Mouse (Mus musculus) hindbrain, postnatal 0 days (tissue): ENCODE data around the gene Aldh3b3. TPM values are rescaled to one million over a fixed set of nuclear protein-coding genes. Genes with fewer than 3 reads are reported as not detected.

Source experiments
- ATAC-seq: fragments of 200-750 bp; cut with Nextera tagmentation; 2 replicates; pipeline ENCODE4 v1.8.0; 2017; ENCODE audit warnings: mild to moderate bottlenecking, moderate TSS enrichment, moderate library complexity
- DNase-seq: peaks from one replicate; pipeline ENCODE4 v3.0.0-alpha.2; 2015; ENCODE audit warnings: low spot score
- H3K27ac ChIP-seq: fragments of 300-500 bp; sonication (generic); 2 replicates; pipeline ENCODE4 v1.5.1; 2014; ENCODE audit warnings: mild to moderate bottlenecking
- H3K27me3 ChIP-seq: fragments of 300-500 bp; sonication (generic); 2 replicates; pipeline ENCODE4 v1.6.1; 2014; ENCODE audit warnings: low read length, mixed read lengths; ENCODE audit not compliant: insufficient read depth
- H3K36me3 ChIP-seq: fragments of 300-500 bp; sonication (generic); 2 replicates; pipeline ENCODE4 v1.6.1; 2014; ENCODE audit warnings: low read length, mixed read lengths; ENCODE audit not compliant: insufficient read depth
- H3K4me1 ChIP-seq: fragments of 300-500 bp; sonication (generic); 2 replicates; pipeline ENCODE4 v1.6.1; 2014; ENCODE audit warnings: antibody characterized with exemption, low read length, mixed read lengths; ENCODE audit not compliant: insufficient read depth
- H3K4me2 ChIP-seq: fragments of 300-500 bp; sonication (generic); 2 replicates; pipeline ENCODE4 v1.6.1; 2014; ENCODE audit warnings: low read depth, mild to moderate bottlenecking, low read length, moderate library complexity, mixed read lengths
- H3K4me3 ChIP-seq: fragments of 300-500 bp; sonication (generic); 2 replicates; pipeline ENCODE4 v1.5.1; 2014; ENCODE audit warnings: low read length
- H3K9ac ChIP-seq: fragments of 300-500 bp; sonication (generic); replicated peaks from 2 replicates; pipeline ENCODE4 v1.6.1; 2014; ENCODE audit warnings: mild to moderate bottlenecking, low read length, moderate library complexity, mixed read lengths
- H3K9me3 ChIP-seq: fragments of 300-500 bp; sonication (generic); 2 replicates; pipeline ENCODE4 v1.6.1; 2016; ENCODE audit warnings: low read length, mixed read lengths
- CTCF ChIP-seq: IDR thresholded peaks from 2 replicates; pipeline ENCODE4 v1.5.1; 2016; ENCODE audit warnings: antibody characterized with exemption, control low read depth, low read depth
- WGBS: fragments of 180-500 bp; shearing (Covaris S2); extraction: QIAGEN DNeasy Blood & Tissue Kit; methylation state at CpG from one replicate; pipeline ENCODE4 v1.1.7; 2014; 5-methylcytosine and 5-hydroxymethylcytosine counted together
- polyA plus RNA-seq: library from polyadenylated mRNA; unstranded; fragments of >200 nt; fragmentation: Nextera tagmentation; extraction: Ambion mirVana; gene quantifications from 2 replicates; pipeline ENCODE4 v1.2.1, GENCODE M21; 2015
- total RNA-seq: library from RNA; depleted of rRNA; stranded (reverse); fragments of >200 nt; gene quantifications from 2 replicates; pipeline ENCODE4 v1.2.3, GENCODE M21; 2014

Gene Aldh3b3
- total and polyA plus RNA-seq, 2 experiments from 2014 or later, result not detected

DNA sequence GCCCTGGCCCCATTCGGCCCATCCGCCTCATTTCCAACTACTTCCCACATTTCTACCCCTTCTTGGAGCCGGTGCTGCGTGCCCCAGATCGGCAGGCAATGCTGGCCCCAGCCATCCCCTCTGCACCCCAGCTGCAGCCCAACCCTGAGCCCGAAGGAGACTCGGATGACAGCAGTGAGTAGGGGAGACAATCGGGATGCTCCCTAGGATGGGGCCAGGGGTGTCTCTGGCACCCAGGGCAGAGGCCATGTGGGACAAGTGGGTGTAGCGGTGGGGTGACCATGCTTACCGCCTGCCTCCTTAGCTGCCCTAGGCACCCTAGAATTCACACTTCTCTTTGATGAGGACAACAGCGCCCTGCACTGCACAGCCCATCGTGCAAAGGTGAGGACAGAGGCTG, 45.2 kb downstream of the Aldh3b3 start:
- ATAC-seq, result no peak
- Histone ChIP-seq H3K4me2 (no peak overlapping the region), H3K27me3 (no peaks in the 10 kb centered on the region), H3K4me1 (peaks cover 12% of the 10 kb centered on the region; the same call in 1 of the 2 replicates), H3K9ac (no peak overlapping the region), H3K4me3 (no peak overlapping the region), H3K27ac (no peak overlapping the region), H3K36me3 (peaks cover 29% of the 10 kb centered on the region), H3K9me3 (no peaks in the 10 kb centered on the region)
- DNase-seq, result no peak
- no peak for TF ChIP-seq CTCF
- 81% methylated on average over 12 of the region's 12 CpGs for WGBS

DNA sequence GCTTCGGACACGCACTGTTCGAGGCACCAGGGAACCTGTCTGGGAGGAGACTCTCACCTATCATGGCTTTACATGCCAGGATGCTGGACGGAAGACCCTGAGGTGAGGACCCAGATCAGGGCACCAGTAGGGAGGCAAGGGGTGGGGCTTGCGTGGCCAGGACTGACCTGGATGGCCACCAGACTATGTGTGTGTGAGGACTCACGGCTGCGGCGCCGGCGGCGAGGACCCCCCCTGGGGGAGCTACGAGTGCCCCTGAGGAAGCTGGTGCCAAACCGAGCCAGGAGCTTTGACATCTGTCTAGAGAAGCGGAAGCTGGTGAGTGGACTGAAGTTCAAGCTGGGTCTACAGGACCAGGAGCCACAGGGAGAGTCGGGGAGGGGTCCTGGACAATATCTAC, 45.9 kb downstream of the Aldh3b3 start:
- Histone ChIP-seq H3K4me1 (peaks cover 12% of the 10 kb centered on the region; the same call in 1 of the 2 replicates), H3K27me3 (no peaks in the 10 kb centered on the region), H3K4me2 (no peak overlapping the region), H3K36me3 (peaks cover 36% of the 10 kb centered on the region), H3K27ac (no peak overlapping the region), H3K4me3 (no peak overlapping the region), H3K9me3 (no peaks in the 10 kb centered on the region), H3K9ac (no peak overlapping the region)
- no peak for DNase-seq
- TF ChIP-seq CTCF, result no peak
- no peak for ATAC-seq
- WGBS, result 82% methylated on average over 15 of the region's 15 CpGs

DNA sequence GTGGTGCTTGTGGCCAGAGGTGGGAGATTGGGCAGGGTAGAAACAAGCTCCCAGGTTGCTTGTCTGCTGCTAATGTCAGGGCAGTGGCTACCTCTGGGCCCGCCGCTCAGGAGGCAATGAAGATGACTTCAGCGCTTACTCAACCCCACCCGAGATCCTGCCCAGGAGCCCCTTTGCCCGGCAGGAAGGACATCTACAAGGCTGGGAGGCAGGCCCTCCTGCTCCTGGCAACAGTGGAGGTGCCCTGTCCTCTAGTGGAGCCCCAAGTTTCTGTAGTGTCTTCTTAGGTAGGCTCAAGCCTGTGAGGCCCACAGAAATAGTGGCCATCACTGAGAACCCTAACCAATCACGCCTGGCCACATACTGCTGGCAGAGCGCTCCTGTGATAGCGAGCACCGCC, 46.6 kb downstream of the Aldh3b3 start:
- Histone ChIP-seq H3K4me3 (no peak overlapping the region), H3K36me3 (peaks cover 43% of the 10 kb centered on the region), H3K9me3 (no peaks in the 10 kb centered on the region), H3K4me1 (peaks cover 9% of the 10 kb centered on the region; the same call in 1 of the 2 replicates), H3K9ac (no peak overlapping the region), H3K27ac (no peak overlapping the region), H3K4me2 (no peak overlapping the region), H3K27me3 (no peaks in the 10 kb centered on the region)
- DNase-seq (no peak), ATAC-seq (no peak)
- WGBS, result 87% methylated on average over 9 of the region's 9 CpGs
- TF ChIP-seq CTCF, result no peak

DNA sequence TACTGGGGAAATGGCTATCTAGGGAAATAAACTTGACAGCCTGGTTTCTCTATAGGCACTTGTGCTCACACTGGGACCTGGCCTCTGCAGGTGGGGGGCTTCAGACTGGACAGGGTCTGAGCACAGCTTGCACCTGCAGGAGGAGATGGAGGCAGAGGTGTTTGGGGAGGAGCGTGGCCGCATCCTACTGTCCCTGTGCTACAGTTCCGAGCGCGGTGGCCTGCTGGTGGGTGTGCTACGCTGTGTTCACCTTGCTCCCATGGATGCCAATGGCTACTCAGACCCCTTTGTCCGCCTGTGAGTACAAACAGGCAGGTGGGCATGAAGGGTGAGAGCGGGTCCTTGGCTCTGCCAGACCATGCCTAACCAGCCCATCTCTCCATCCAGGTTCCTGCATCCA, 47.5 kb downstream of the Aldh3b3 start:
- ATAC-seq, result no peak
- H3K4me2 ChIP-seq, result no peak overlapping the region
- H3K36me3 ChIP-seq, result peaks cover 44% of the 10 kb centered on the region
- H3K27me3 ChIP-seq, result no peaks in the 10 kb centered on the region
- no peak overlapping the region for H3K9ac ChIP-seq
- H3K27ac ChIP-seq, result no peak overlapping the region
- 97% methylated on average over 8 of the region's 8 CpGs for WGBS
- no peak overlapping the region for H3K4me3 ChIP-seq
- peaks cover 7% of the 10 kb centered on the region; the same call in 1 of the 2 replicates for H3K4me1 ChIP-seq
- TF ChIP-seq CTCF, result no peak
- DNase-seq, result no peak
- H3K9me3 ChIP-seq, result no peaks in the 10 kb centered on the region

DNA sequence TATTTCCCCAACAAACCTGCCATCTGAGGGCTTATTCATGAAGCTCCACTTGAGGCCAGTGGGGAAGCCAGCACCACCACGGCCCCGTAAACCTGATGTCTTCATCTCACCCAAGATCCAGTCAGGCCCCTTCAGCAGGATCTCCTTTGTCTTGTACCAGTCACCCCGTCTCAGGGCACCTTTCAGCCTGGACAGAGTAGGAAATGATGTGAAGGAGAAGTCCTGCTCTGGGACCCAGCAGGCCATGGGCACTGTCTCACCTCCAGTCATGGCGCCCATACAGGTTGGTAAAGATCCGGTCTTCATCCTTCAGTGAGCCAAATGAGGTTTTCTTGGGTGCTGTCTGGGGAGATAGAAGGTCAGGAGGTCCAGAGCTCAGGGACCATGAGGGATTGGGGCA, 52.6 kb downstream of the Aldh3b3 start:
- Histone ChIP-seq H3K4me1 (peaks cover 6% of the 10 kb centered on the region), H3K4me2 (no peak overlapping the region), H3K9ac (no peak overlapping the region), H3K9me3 (no peaks in the 10 kb centered on the region), H3K36me3 (peaks cover 40% of the 10 kb centered on the region), H3K27ac (no peak overlapping the region), H3K4me3 (no peak overlapping the region), H3K27me3 (no peaks in the 10 kb centered on the region)
- TF ChIP-seq CTCF, result no peak
- DNase-seq (no peak), ATAC-seq (no peak)
- 94% methylated on average over 5 of the region's 5 CpGs for WGBS

DNA sequence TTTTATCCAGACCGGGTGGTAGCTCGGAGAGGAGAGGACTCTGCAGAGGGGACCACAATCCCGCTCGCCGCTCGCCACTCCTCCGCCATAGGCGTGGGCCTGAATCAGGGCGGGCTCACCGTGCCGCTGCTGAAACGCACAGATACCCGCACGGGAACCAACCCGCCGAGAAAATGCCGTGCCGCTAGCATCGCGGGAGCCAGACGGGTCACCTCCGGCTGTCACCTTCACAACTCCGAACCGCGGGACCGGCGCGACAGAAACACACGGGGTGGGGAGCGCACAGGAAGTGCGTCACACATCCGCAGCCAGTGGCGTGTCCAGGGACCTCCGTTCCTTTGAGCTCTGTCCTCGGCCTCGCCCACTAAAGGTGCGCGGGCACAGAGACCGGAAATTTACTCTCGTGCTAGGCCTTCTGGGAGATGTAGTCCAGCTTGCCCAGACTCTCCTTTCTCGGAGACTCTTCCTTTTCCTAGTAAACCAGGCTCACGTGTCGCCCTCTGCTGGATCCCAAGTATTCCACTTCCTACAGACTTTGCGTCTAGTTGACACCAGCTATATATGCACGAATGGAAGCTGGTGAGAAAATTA, 54.1 kb downstream of the Aldh3b3 start, which contains the start of gene Ndufv1:
Gene Ndufv1, minus strand, starts transcription at position 375 of the 591 bp plus-strand sequence.
- H3K4me3 ChIP-seq, result peak within 1 kb of the TSS; percentile 90
- H3K36me3 ChIP-seq, result peaks cover 26% of the 10 kb centered on the region
- TF ChIP-seq CTCF, result peak; percentile 92
- H3K9me3 ChIP-seq, result no peaks in the 10 kb centered on the region
- peaks cover 6% of the 10 kb centered on the region for H3K4me1 ChIP-seq
- WGBS, result 1% methylated on average over 45 of the region's 45 CpGs
- H3K9ac ChIP-seq, result peak within 1 kb of the TSS; percentile 85
- DNase-seq (peak; percentile 99), ATAC-seq (peak; percentile 99)
- H3K4me2 ChIP-seq, result peak within 1 kb of the TSS; percentile 78
- no peaks in the 10 kb centered on the region for H3K27me3 ChIP-seq
- peak within 1 kb of the TSS; percentile 82; the same call in 1 of the 2 replicates for H3K27ac ChIP-seq

DNA sequence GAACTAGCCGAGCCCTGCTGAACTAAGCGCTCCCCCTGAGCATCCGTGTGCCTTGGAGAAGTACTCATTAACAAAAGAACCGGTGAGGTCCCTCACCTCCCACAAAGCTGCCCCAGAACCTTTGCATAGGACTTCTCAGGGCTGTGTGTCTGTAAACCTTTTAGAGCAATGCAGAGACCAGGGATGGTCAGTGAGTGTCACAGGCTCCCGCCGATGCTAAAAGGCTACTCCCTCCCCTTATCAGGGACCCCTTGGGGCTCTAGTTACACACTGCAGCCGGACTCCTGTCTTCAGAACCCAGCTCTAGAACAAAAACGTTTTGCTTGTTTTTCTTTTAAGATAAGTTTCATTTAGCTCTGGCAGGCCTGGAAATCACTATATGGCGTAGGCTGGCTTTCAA, 54.6 kb downstream of the Aldh3b3 start:
- no peak for TF ChIP-seq CTCF
- Histone ChIP-seq H3K27ac (no peak overlapping the region), H3K9me3 (no peaks in the 10 kb centered on the region), H3K27me3 (no peaks in the 10 kb centered on the region), H3K4me3 (peak overlapping the region; percentile 90), H3K4me2 (peak overlapping the region; percentile 78), H3K9ac (peak overlapping the region; percentile 33; the same call in 1 of the 2 replicates), H3K36me3 (peaks cover 21% of the 10 kb centered on the region), H3K4me1 (peaks cover 6% of the 10 kb centered on the region)
- 23% methylated on average over 9 of the region's 9 CpGs for WGBS
- DNase-seq (no peak), ATAC-seq (no peak)
